Mouse (Mus musculus): ENCODE data around the gene Shisa9.

DNA sequence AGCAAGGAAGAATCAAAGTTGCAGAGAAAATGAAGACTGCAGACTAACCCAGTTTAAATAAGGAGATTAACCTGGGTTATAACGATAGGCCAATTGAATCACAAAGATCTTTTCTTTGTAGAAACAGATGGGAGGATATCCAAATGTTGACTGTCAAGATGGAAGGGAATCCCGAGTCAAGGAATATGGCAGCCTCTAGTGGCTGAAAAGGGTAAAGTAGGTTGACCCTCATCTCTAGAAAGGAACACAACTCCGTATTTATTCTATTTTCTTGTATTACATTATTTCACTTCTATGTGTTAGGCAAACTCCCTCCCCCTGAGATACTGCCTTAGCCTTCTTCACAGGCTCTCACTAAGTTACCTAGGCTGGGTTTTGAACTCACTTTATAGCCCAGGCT is 217.3 kb downstream of the Shisa9 start:
- TF ChIP-seq POLR2A (IDR thresholded peaks at IDR 0.05; ENCODE audit: control insufficient read depth, low read depth, low read length): no peak
- TF ChIP-seq CTCF (IDR thresholded peaks at IDR 0.05; ENCODE audit: control insufficient read depth, insufficient read depth, insufficient replicate concordance, low read depth, low read length): no peak

All from testis, adult 2 months (tissue).